Mouse (Mus musculus) ES-Bruce4 (cell line): ENCODE measurements at regions not wholly inside any gene's neighbourhood (a gene's known extent, or its start where the extent isn't known, plus 50 kb on each side); places are given as distances from the start of the nearest gene placed in this dataset.

Source experiments
- H3K27ac ChIP-seq: 2 replicates; pipeline ENCODE4 v1.5.1; 2012; ENCODE audit warnings: low read length, inconsistent platforms; ENCODE audit not compliant: insufficient read depth
- H3K27me3 ChIP-seq: 2 replicates; pipeline ENCODE4 v1.6.1; 2012; ENCODE audit warnings: mild to moderate bottlenecking, low read length, inconsistent platforms; ENCODE audit not compliant: control insufficient read depth, poor library complexity, insufficient read depth, severe bottlenecking
- H3K36me3 ChIP-seq: 2 replicates; pipeline ENCODE4 v1.6.1; 2012; ENCODE audit warnings: inconsistent platforms, mild to moderate bottlenecking, low read length, moderate library complexity; ENCODE audit not compliant: control insufficient read depth, poor library complexity, insufficient read depth, severe bottlenecking
- H3K4me1 ChIP-seq: one replicate; pipeline ENCODE4 v1.8.1; 2011; ENCODE audit warnings: low read length; ENCODE audit not compliant: control insufficient read depth, insufficient read depth
- H3K4me3 ChIP-seq: 2 replicates; pipeline ENCODE4 v1.5.1; 2011; ENCODE audit warnings: low read depth, mild to moderate bottlenecking, low read length
- H3K9ac ChIP-seq: 2 replicates; pipeline ENCODE4 v1.6.1; 2012; ENCODE audit warnings: low read depth, mild to moderate bottlenecking, inconsistent platforms; ENCODE audit not compliant: poor library complexity, severe bottlenecking
- H3K9me3 ChIP-seq: replicated peaks from 2 replicates; pipeline ENCODE4 v1.6.1; 2012; ENCODE audit warnings: mild to moderate bottlenecking, low read length, inconsistent platforms; ENCODE audit not compliant: control insufficient read depth, poor library complexity, insufficient read depth, severe bottlenecking
- CTCF ChIP-seq: IDR thresholded peaks from one replicate; pipeline ENCODE4 v1.8.1; 2011; ENCODE audit warnings: low read depth, low read length
- EP300 ChIP-seq: IDR thresholded peaks from 2 replicates; pipeline ENCODE4 v1.6.1; 2011; ENCODE audit warnings: low read depth, low read length; ENCODE audit not compliant: insufficient read depth
- POLR2A ChIP-seq: IDR thresholded peaks from one replicate; pipeline ENCODE4 v1.8.1; 2011; ENCODE audit warnings: low read length; ENCODE audit not compliant: insufficient read depth

- Histone ChIP-seq H3K36me3 (no peaks in the 10 kb centered on the region), H3K27me3 (no peaks in the 10 kb centered on the region), H3K9me3 (0 out of 2 replicates have a peak, but pooled peaks cover 3% of the 10 kb centered on the region), H3K9ac (no peak overlapping the region), H3K4me3 (no peak overlapping the region), H3K27ac (no peak overlapping the region), H3K4me1 (no peaks in the 10 kb centered on the region)
- no peak for TF ChIP-seq EP300
Measured at GRCm38 (mm10) chr7:70003200-70003986, 363.1 kb downstream of the Nr2f2 start.

GRCm38 (mm10) chr7:69998756-69999155, 367.8 kb downstream of the Nr2f2 start:
- no peaks in the 10 kb centered on the region for H3K27me3 ChIP-seq
- no peak overlapping the region for H3K4me3 ChIP-seq
- no peaks in the 10 kb centered on the region for H3K36me3 ChIP-seq
- no peak overlapping the region for H3K9ac ChIP-seq
- no peaks in the 10 kb centered on the region for H3K4me1 ChIP-seq
- H3K27ac ChIP-seq: no peak overlapping the region
- TF ChIP-seq POLR2A: no peak
- TF ChIP-seq EP300: no peak
- TF ChIP-seq CTCF: no peak
- H3K9me3 ChIP-seq: no peaks in the 10 kb centered on the region

- H3K9me3 ChIP-seq: no peaks in the 10 kb centered on the region
- no peaks in the 10 kb centered on the region for H3K4me1 ChIP-seq
- no peaks in the 10 kb centered on the region for H3K36me3 ChIP-seq
- TF ChIP-seq POLR2A (no peak), EP300 (no peak), CTCF (no peak)
- no peak overlapping the region for H3K4me3 ChIP-seq
- no peak overlapping the region for H3K9ac ChIP-seq
- H3K27me3 ChIP-seq: no peaks in the 10 kb centered on the region
- H3K27ac ChIP-seq: no peak overlapping the region
Measured at GRCm38 (mm10) chr7:69994540-69995303, 371.8 kb downstream of the Nr2f2 start.

- H3K9ac ChIP-seq: no peak overlapping the region
- no peaks in the 10 kb centered on the region for H3K9me3 ChIP-seq
- no peak overlapping the region for H3K4me3 ChIP-seq
- H3K27me3 ChIP-seq: no peaks in the 10 kb centered on the region
- no peaks in the 10 kb centered on the region for H3K4me1 ChIP-seq
- no peak overlapping the region for H3K27ac ChIP-seq
- TF ChIP-seq POLR2A (no peak), CTCF (no peak), EP300 (no peak)
- no peaks in the 10 kb centered on the region for H3K36me3 ChIP-seq
Measured at GRCm38 (mm10) chr7:69992383-69993327, 373.9 kb downstream of the Nr2f2 start.

- Histone ChIP-seq H3K27ac (no peak overlapping the region), H3K4me3 (no peak overlapping the region), H3K4me1 (no peaks in the 10 kb centered on the region), H3K36me3 (no peaks in the 10 kb centered on the region), H3K27me3 (no peaks in the 10 kb centered on the region), H3K9me3 (no peaks in the 10 kb centered on the region), H3K9ac (no peak overlapping the region)
- TF ChIP-seq POLR2A (no peak), CTCF (no peak), EP300 (no peak)
Measured at GRCm38 (mm10) chr7:69991982-69992381, 374.6 kb downstream of the Nr2f2 start.
